Mouse (Mus musculus) CH12F3 (cell line): ENCODE measurements at regions not wholly inside any gene's neighbourhood (a gene's known extent, or its start where the extent isn't known, plus 50 kb on each side); places are given as distances from the start of the nearest gene placed in this dataset.

Experiments
- in situ Hi-C: fragments of 300-500 bp; cut with MboI; formaldehyde crosslinking; loops from 2 replicates; pipeline ENCODE4 v1.14.3; 2020; ENCODE audit warnings: low sequenced_read_pairs

DNA sequence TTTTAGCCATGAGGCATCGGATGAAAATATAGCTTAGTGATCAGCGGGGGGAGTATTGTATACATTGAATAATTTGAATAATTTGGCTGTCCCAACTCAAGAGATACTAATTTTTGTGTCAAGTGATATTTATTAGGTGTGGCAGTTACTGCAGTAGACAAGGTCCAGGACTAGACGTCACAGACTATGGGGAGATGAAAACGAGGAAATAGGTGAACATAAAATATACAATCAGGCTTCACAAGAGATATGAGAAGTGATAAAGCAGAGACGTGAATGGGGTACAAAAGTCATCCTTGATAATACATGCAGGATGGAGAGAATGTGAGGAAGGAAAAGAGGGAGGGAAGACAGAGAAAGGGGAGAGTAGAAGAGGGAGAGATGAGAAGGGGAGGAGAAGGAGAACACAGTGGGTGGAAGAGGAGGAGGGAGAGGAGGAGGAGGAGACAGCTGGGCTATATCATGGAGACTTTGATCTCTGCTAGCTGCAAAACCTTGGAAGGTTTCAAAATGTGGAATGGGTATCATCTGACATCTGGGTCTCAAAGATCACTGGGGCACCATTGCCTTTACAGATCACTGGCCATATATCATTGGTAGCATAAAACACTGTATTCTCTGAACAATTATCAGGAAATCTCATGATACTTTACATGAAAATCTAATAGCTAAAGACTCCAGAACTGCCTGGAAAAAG, 263.0 kb upstream of the Ptger4 start:
- in situ Hi-C loops = no loop called here

DNA sequence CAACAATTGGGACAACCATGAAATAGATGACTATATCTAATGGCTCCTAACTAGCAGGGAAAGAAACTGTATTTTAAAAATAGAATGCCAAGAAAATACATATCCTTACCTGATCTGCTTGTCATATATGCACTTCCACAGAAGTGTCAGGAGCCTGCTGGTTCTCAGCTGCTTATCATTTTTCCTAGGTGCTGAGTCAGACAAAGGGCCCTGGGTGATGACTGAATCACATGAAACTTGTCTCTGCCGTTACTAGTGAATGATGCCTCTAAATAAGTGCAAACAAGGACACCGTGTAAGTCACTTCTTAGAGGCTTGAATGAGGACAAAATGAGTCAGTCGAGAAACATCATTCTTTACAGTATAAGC, 263.5 kb upstream of the Ptger4 start:
- in situ Hi-C loops = no loop called here

DNA sequence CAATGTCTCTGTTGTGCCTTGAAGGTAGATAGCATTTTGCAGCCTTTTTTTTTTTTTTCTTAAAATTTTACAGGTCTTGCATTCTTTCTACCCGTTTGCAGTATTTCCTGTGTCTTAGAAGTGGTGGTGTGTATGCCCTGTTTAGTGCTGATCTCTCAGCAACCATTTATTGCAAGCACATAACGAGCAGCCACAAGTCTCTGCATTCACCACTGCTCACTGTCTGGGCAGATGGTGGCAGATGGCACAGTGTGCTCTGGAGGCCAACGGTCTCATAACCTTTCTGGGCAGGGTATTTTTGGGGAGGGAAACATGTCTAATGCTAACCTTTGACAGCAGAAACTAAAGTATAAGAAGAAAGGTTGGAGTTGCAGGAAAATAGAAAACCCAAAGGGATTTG, 266.1 kb upstream of the Ptger4 start:
- in situ Hi-C loops = no loop called here

DNA sequence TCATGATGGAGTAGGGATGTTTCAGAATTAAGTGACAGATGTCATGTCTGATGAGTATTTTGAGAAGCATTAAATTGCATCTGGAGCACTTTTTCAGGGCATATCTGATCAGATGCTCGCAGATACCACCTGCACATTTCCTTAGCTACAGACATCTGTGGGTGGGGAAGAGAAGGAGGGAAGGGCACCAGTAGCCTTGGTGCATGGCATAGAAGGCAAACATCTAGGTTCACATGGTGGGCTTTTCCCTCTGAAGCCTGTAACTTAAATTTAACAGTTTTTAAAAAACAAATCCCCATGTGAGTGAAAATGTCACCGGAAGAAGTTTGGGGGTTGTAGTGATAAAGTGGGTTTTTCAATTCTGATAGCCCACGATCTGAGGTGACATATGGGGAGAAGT, 267.1 kb upstream of the Ptger4 start:
- in situ Hi-C loops = no loop called here

DNA sequence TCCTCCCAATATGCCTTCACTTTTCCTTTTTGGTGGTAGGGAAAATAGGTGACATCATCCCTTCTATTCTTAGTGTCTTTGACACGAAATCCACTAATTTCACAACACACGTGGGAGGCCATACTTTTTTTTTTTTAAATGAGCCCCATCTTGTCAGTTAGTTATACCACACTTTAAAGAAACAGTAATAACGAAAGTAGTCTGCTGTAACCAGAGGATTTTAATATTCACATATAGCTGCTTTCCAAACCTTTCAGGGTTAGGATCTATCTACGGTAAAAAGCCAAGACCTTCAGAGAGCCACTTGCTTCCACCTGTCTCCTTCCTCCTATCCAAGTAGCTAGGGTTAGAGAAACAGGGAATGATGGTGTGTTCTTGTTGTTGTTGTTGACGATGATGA, 268.6 kb upstream of the Ptger4 start:
- in situ Hi-C loops = no loop called here

- in situ Hi-C loops = no loop called here
Measured at GRCm38 (mm10) chr15:5513146-5513545, 269.2 kb upstream of the Ptger4 start.

DNA sequence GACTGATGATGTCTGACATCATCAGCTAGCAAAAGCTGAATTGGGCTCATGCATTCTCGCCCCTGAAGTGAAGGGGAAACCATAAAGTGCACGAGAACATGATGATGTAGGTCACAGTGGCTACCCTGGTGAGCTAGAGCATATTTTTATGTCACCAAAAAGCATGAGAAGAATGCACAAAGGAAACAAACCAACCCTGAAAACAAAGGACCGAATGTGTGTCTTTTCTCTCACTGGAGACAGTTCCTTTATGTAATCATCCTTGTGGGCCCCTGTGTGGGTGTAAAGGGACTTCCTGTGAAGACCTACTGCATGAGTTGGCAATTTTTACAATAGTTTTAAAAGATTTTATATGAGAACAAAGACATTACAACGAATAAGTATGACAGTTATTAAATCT, 270.2 kb upstream of the Ptger4 start:
- in situ Hi-C loops = no loop called here

GRCm38 (mm10) chr15:5517244-5517966, 273.4 kb upstream of the Ptger4 start:
- in situ Hi-C loops = no loop called here

- in situ Hi-C loops = no loop called here
Measured at GRCm38 (mm10) chr15:5519552-5519951, 275.6 kb upstream of the Ptger4 start.

- in situ Hi-C loops = no loop called here
Measured at GRCm38 (mm10) chr15:5519997-5520396, 276.0 kb upstream of the Ptger4 start.

DNA sequence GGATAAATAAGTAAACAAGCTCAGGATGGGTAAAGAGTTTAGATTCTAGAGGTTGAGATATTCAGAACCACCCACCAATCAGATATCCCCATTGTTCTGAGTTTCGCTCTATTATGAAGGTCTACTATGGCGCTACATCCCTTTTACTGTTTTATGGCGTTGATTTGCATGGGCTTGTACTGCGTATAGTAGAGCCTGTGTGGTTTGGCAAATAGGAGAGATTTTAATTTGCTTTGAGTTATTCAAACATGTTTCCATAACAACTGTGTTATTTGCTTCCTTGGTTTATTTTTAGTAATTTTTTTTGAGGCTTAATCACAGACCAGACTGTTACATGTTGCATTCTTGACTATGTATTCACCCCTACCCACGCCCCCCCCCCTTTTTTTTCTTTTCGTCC, 284.6 kb upstream of the Ptger4 start:
- in situ Hi-C loops = no loop called here

GRCm38 (mm10) chr15:5533656-5534055, 289.7 kb upstream of the Ptger4 start:
- in situ Hi-C loops = no loop called here

DNA sequence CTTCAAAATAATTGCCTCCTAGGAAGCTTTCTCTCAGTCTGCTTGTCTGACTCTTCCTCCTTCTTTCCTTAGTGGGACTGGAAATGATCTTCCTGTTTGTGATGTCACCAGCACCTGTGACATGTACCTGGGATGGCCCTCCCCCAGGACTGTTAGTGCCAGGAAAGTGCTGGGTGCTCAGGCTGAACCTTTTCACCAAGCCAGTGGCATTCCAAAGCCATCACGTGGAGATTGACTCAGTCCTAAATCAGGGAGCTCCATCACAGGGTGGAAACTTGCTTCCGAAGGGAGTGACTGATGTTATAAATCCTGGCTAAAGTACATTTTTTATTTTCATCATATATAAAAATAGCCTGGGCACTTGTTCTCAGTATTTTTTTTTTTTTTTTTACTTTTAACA, 293.4 kb upstream of the Ptger4 start:
- in situ Hi-C loops = no loop called here

GRCm38 (mm10) chr15:5539301-5539928, 295.4 kb upstream of the Ptger4 start:
- in situ Hi-C loops = no loop called here

- in situ Hi-C loops = no loop called here
Measured at GRCm38 (mm10) chr15:5554526-5554925, 310.5 kb upstream of the Ptger4 start.

DNA sequence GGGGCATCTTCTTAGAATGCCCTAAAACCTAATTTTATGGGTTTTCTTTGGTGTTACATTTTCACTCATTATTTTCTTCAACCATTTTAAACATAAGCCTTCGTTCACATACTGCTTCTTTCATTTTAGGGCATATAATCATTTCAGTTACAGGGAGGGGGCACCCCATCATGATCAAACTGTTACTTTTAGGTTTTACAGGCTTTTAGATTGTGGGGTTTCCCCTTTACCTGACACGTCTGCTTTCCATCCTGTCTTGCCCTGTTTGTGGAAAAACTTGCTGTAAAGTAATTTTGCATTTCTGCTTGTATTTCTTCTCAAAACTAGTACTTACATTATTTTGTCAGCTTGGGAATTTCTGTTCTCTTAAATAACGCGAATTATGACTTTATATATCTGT, 310.9 kb upstream of the Ptger4 start:
- in situ Hi-C loops = no loop called here

- in situ Hi-C loops = no loop called here
Measured at GRCm38 (mm10) chr15:5555381-5556066, 311.5 kb upstream of the Ptger4 start.

DNA sequence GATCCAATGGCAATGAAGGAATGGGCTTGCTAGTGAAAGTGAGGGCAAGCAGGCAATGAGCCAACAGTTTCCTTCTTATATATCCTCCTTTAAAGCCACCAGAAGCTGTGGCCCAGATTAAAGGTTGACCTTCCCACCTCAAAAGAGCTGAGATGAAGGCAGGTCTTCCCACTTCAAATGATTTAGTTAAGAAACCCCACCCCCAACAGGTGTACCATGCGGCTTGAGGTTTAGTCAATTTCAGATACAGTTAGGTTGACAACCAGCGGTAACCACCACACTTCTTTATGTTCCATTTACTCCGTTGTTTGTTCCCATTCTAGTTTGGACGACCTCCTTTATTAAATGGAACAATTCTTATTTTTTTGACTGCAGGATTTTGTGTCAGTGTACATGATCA, 317.8 kb upstream of the Ptger4 start:
- in situ Hi-C loops = no loop called here

- in situ Hi-C loops = no loop called here
Measured at GRCm38 (mm10) chr15:5574366-5574765, 330.4 kb upstream of the Ptger4 start.

GRCm38 (mm10) chr15:5579559-5579958, 335.6 kb upstream of the Ptger4 start:
- in situ Hi-C loops = no loop called here

DNA sequence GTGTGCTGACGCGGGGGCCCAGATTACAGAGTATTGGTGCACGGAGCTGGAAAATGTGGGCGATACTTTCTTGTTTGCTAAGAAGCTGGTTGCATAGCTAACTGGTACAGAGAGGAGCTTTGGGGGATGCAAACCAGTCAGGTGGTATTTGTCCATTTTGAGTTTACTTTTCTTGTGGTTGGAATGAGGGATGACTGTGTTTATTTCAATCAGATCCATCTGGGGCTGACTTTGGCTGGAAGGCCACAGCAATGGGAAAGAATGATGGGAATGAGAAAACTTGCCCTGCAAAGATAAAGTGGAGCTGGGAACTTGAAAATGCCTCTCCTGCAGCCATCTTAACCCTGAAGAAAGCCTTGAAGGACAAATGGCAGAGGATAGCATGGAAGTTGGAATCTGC, 336.4 kb upstream of the Ptger4 start:
- in situ Hi-C loops = no loop called here

GRCm38 (mm10) chr15:5584381-5584780, 340.4 kb upstream of the Ptger4 start:
- in situ Hi-C loops = no loop called here
